Mouse (Mus musculus) heart, embryonic 16.5 days (tissue): Measurements from ENCODE around the gene Rims3. TPM values are rescaled to one million over a fixed set of nuclear protein-coding genes. Genes with fewer than 3 reads are reported as not detected.
A peak's percentile ranks its signal among the peaks of the same experiment; 100 is the strongest.

Source experiments
- ATAC-seq: fragments of 200-750 bp; cut with Nextera tagmentation; replicated peaks from 2 replicates; pipeline ENCODE4 v1.8.0; 2017; ENCODE audit warnings: moderate number of reproducible peaks; ENCODE audit not compliant: insufficient read depth, low FRiP score; ENCODE audit errors: extremely low read depth
- H3K27ac ChIP-seq: fragments of 300-500 bp; sonication (generic); 2 replicates; pipeline ENCODE4 v1.5.1; 2014; ENCODE audit warnings: mild to moderate bottlenecking, low read length, control low read depth, moderate library complexity
- H3K27me3 ChIP-seq: fragments of 300-500 bp; sonication (generic); 2 replicates; pipeline ENCODE4 v1.6.1; 2014; ENCODE audit warnings: low read length, mixed read lengths; ENCODE audit not compliant: control insufficient read depth, insufficient read depth
- H3K36me3 ChIP-seq: fragments of 300-500 bp; sonication (generic); 2 replicates; pipeline ENCODE4 v1.6.1; 2014; ENCODE audit not compliant: control insufficient read depth, insufficient read depth
- H3K4me1 ChIP-seq: fragments of 300-500 bp; sonication (generic); 2 replicates; pipeline ENCODE4 v1.6.1; 2014; ENCODE audit warnings: low read length, mixed read lengths; ENCODE audit not compliant: control insufficient read depth, insufficient read depth
- H3K4me2 ChIP-seq: fragments of 300-500 bp; sonication (generic); 2 replicates; pipeline ENCODE4 v1.6.1; 2014; ENCODE audit warnings: low read depth, mild to moderate bottlenecking, control low read depth, low read length
- H3K4me3 ChIP-seq: fragments of 300-500 bp; sonication (generic); 2 replicates; pipeline ENCODE4 v1.5.1; 2014; ENCODE audit warnings: mild to moderate bottlenecking, control low read depth, low read length
- H3K9ac ChIP-seq: fragments of 300-500 bp; sonication (generic); 2 replicates; pipeline ENCODE4 v1.6.1; 2014; ENCODE audit warnings: low read length, control low read depth
- H3K9me3 ChIP-seq: fragments of 300-500 bp; sonication (generic); replicated peaks from 2 replicates; pipeline ENCODE4 v1.6.1; 2016; ENCODE audit warnings: low read length; ENCODE audit not compliant: control insufficient read depth
- WGBS: fragments of 180-500 bp; shearing (Covaris S2); extraction: QIAGEN DNeasy Blood & Tissue Kit; methylation state at CpG from one replicate; pipeline ENCODE4 v1.1.7; 2014; 5-methylcytosine and 5-hydroxymethylcytosine counted together
- polyA plus RNA-seq: library from polyadenylated mRNA; unstranded; fragments of >200 nt; fragmentation: Nextera tagmentation; extraction: Ambion mirVana; gene quantifications from 2 replicates; pipeline ENCODE4 v1.2.1, GENCODE M21; 2015

Rims3 gene
- polyA plus RNA-seq, 1 experiment from 2014 or later = 0.18 TPM

DNA sequence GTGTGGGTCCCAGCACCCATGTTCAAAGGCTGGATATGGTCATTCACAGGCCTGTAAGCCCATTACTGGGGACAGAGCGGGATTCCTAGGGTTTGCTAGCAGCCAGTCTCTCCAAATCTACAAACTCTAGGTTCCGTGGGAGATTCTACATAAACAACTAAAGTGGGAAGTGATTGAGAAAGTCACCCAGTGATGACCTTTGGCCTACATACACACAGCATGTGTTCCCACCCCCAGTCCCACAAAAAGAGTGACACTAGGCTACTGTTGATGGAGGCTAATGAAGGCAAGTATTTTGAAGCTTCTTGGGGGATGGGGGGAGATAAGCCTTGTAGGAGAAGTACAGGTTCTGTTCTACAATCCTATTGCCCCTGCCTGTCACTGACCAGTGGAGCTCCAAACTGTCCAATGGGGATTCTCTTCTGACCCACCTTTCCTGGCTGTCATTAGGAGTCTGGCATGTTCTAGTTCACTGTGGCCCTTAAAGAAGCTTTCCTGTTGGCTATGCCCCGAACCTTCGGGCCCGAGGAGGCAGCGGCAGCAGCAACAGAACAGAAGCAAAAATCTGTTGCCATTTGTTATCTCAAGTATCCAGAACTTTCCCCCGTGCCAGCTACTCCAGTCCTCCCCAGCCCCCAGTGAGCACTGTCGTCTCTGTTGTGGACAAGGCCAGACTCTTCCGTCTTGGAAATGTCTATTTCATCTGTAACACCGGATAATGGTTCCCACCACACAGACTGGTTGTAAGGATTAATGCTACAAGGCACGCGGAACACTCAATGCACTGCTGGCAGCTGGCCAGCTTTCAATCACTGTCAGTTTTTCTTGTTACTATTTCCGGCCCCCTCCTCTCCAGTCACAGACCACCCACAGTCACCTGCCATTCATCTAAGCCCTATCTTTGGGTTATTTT lies 30.8 kb downstream of the Rims3 start:
- Histone ChIP-seq H3K4me2 (peak overlapping the region; percentile 35; the same call in 1 of the 2 replicates), H3K4me1 (peaks cover 13% of the 10 kb centered on the region), H3K4me3 (no peak overlapping the region), H3K27ac (no peak overlapping the region), H3K27me3 (no peaks in the 10 kb centered on the region), H3K36me3 (no peaks in the 10 kb centered on the region), H3K9ac (no peak overlapping the region), H3K9me3 (no peaks in the 10 kb centered on the region)
- ATAC-seq = peak; percentile 51
- WGBS = 21% methylated on average over 13 of the region's 13 CpGs

DNA sequence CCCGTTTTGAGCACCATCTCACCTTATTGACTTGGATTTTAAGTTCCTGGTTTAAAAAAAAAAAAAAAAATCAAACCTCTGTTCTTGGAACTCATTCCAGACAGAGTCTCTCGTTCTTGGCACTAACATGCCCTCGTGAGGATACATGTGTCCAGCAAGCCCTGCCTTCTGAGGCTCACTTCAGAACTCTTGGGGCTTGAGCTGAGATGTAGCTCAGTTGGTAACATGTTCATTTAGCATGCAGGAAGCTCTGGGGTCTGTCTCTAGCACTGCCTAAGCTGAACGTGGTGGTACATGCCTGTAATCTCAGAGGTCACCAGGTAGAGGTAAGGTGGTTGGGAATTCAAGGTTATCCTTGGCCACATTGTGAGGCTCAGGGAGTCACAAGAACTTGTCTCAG lies 31.5 kb downstream of the Rims3 start:
- Histone ChIP-seq H3K4me1 (peaks cover 13% of the 10 kb centered on the region), H3K4me2 (peak overlapping the region; percentile 35; the same call in 1 of the 2 replicates), H3K27ac (no peak overlapping the region), H3K9me3 (no peaks in the 10 kb centered on the region), H3K27me3 (no peaks in the 10 kb centered on the region), H3K36me3 (no peaks in the 10 kb centered on the region), H3K4me3 (no peak overlapping the region), H3K9ac (no peak overlapping the region)
- ATAC-seq = peak; percentile 54; the same call in 1 of the 2 replicates
- 11% methylated on average over 4 of the region's 4 CpGs for WGBS

DNA sequence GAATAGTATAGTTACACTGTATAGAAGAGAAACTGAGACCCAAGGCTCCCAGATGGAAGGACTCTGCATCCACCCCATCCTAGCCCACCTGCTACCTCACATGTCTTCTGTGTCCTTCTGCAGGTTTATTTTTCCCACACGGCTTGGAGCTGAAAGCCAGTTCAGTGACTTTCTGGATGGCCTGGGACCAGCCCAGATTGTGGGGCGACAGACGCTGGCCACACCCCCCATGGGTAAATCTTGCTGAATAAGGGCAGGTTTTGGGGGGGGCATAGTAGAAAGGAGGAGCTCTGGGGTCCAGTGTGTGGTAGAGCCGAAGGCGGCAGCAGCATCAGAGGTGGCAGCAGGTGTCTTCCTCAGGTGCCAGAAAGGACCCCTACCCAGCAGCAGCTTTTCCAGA lies 32.2 kb downstream of the Rims3 start:
- Histone ChIP-seq H3K27me3 (no peaks in the 10 kb centered on the region), H3K4me1 (peaks cover 13% of the 10 kb centered on the region), H3K4me3 (no peak overlapping the region), H3K27ac (no peak overlapping the region), H3K9me3 (no peaks in the 10 kb centered on the region), H3K4me2 (no peak overlapping the region), H3K36me3 (no peaks in the 10 kb centered on the region), H3K9ac (no peak overlapping the region)
- WGBS = 71% methylated on average over 5 of the region's 5 CpGs
- no peak for ATAC-seq

DNA sequence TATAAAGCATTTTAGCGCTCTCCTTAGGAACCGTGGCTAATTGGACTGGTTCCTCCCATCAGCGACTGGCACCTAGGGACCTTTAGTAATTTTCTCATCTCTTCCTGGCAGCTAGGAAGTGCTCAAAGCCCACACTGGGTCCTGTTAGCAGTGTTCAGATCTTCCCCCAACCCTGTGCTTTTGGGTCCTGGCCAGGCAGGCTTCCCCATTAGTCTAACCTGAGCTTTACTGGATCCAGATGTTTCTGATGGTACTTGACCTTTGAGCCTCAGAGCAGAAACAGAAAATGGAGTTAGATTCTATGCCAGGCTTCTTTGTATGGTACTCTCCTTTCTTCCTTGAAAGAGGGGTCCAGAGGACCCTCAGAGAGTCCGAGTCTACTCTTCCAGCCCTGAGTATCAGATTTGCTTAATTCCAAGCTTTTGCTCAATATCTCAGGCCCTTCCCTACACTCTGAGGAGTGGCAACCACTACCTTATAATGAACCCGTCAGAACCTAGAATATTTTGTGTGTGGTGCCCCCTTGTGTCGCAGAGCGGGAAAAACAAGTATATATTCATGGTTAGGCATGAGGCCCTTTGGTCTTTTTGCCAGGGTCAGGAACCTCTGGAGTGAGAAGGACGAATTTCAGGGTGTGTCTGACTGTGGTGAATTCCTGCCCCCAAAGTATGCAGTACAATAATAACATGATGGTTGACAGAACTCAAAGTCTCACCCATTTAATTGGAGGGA lies 32.9 kb downstream of the Rims3 start:
- H3K4me2 ChIP-seq = no peak overlapping the region
- no peak overlapping the region for H3K27ac ChIP-seq
- 33% methylated on average over 8 of the region's 8 CpGs for WGBS
- no peaks in the 10 kb centered on the region for H3K36me3 ChIP-seq
- no peak overlapping the region for H3K4me3 ChIP-seq
- no peaks in the 10 kb centered on the region for H3K9me3 ChIP-seq
- no peak overlapping the region for H3K9ac ChIP-seq
- ATAC-seq = no peak
- H3K27me3 ChIP-seq = no peaks in the 10 kb centered on the region
- H3K4me1 ChIP-seq = peaks cover 13% of the 10 kb centered on the region

DNA sequence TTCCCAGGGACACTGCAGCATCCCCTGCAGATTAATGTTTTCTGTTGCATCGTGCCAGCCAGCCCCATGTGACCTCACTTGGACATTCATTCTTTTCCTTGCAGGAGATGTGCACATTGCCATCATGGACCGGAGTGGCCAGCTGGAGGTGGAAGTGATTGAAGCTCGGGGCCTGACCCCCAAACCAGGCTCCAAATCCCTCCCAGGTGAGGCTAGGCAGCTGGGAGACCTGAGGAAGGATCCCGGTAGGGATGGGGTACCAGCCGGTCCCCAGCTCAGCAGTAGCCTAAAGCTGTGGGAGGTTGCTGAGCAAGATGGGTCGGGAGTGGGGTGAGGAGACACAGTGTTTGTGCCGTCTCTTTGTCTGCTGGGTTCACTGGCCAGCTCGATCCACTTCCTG lies 34.3 kb downstream of the Rims3 start:
- H3K27ac ChIP-seq = no peak overlapping the region
- no peak overlapping the region for H3K4me2 ChIP-seq
- no peaks in the 10 kb centered on the region for H3K9me3 ChIP-seq
- no peak for ATAC-seq
- H3K9ac ChIP-seq = no peak overlapping the region
- WGBS = 66% methylated on average over 8 of the region's 8 CpGs
- H3K4me1 ChIP-seq = peaks cover 13% of the 10 kb centered on the region
- no peaks in the 10 kb centered on the region for H3K36me3 ChIP-seq
- no peak overlapping the region for H3K4me3 ChIP-seq
- H3K27me3 ChIP-seq = no peaks in the 10 kb centered on the region

DNA sequence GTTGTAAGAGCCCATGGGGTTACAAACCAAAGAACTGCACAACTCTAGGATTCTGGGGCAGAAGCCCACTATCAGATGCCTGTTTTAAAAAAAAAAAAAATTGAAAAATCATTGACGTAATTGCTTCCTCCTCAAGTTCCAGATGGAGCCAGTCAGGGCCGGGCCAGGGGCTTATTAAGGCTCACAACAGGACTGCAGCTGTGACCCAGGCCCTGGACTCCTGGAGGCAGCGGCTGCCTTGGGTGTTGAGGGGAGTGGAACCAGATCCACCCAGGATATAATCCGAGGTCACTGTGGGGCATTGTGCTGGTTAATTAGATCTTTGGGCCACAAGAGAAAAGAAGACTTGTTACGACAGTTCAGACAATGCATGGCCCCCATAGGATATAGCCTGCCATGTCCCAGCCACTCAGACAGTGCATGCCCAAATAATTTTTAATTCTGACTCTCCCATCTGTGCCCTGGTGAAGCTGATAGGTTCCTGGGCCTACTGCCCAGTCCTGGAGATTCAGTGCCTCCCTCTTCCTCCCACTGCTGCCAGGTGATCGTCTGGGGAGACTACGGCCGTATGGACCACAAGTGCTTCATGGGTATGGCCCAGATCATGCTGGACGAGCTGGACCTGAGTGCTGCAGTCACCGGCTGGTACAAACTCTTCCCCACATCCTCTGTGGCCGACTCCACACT lies 36.3 kb downstream of the Rims3 start:
- no peak for ATAC-seq
- H3K4me1 ChIP-seq = peaks cover 4% of the 10 kb centered on the region
- H3K36me3 ChIP-seq = no peaks in the 10 kb centered on the region
- H3K9me3 ChIP-seq = no peaks in the 10 kb centered on the region
- H3K9ac ChIP-seq = no peak overlapping the region
- H3K4me3 ChIP-seq = no peak overlapping the region
- H3K27ac ChIP-seq = no peak overlapping the region
- H3K27me3 ChIP-seq = no peaks in the 10 kb centered on the region
- H3K4me2 ChIP-seq = no peak overlapping the region
- 71% methylated on average over 11 of the region's 11 CpGs for WGBS

DNA sequence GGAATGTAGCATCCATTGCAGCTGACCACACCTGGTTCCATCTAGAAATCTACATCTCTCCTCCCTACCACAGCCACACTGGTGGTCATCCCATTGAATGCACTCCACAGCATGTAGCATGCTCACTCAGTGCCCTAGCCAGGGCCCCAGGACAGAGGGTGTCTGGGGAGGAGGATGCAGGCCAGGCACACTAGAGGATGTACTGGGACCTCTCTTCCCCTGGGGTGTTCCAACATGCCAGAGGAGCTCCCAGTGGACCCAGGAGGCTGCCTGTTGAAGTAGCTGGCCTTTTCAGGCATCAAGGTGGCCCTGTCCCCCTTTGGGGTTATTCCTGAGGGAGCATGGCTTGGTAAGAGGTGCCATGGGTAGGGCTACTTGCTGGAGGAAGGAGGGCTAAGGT lies 37.3 kb downstream of the Rims3 start:
- Histone ChIP-seq H3K4me3 (no peak overlapping the region), H3K4me1 (no peaks in the 10 kb centered on the region), H3K27ac (no peak overlapping the region), H3K4me2 (no peak overlapping the region), H3K27me3 (no peaks in the 10 kb centered on the region), H3K36me3 (no peaks in the 10 kb centered on the region), H3K9me3 (no peaks in the 10 kb centered on the region), H3K9ac (no peak overlapping the region)
- ATAC-seq = no peak

DNA sequence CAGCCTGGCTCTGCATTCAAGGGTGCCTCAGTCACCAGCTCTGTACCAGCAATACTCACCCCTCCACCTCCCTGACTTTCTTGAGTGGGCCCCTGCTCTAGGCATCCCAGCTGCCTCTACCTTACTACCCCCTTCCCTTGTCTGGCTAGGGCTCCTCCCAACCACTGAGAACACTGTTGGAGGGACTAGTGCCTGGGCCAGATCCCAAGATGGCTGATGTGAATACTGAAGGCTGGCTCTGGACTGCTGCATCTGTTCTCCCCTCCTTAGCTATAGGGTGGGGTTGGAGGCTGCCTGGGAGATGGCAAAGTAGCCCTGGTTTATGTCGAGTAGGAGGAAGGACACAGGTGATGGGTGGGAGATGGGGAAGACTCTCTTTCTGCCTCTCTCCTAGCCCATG lies 37.9 kb downstream of the Rims3 start:
- ATAC-seq = no peak
- Histone ChIP-seq H3K9me3 (peaks cover 3% of the 10 kb centered on the region; the same call in 1 of the 2 replicates), H3K4me2 (no peak overlapping the region), H3K27me3 (no peaks in the 10 kb centered on the region), H3K4me3 (no peak overlapping the region), H3K27ac (no peak overlapping the region), H3K36me3 (no peaks in the 10 kb centered on the region), H3K9ac (no peak overlapping the region), H3K4me1 (no peaks in the 10 kb centered on the region)
- 56% methylated on average over 1 of the region's 1 CpGs for WGBS
